Mouse (Mus musculus): ENCODE data around the gene Mbnl2.

The Mbnl2 gene

GRCm38 (mm10) chr14:120274746-120275145, 723 bp upstream of the Mbnl2 start:
- no peak for DNase-seq (ENCODE audit: low spot score)

GRCm38 (mm10) chr14:120276343-120277080, 1.0 kb downstream of the Mbnl2 start:
- DNase-seq (ENCODE audit: low spot score): no peak

DNA sequence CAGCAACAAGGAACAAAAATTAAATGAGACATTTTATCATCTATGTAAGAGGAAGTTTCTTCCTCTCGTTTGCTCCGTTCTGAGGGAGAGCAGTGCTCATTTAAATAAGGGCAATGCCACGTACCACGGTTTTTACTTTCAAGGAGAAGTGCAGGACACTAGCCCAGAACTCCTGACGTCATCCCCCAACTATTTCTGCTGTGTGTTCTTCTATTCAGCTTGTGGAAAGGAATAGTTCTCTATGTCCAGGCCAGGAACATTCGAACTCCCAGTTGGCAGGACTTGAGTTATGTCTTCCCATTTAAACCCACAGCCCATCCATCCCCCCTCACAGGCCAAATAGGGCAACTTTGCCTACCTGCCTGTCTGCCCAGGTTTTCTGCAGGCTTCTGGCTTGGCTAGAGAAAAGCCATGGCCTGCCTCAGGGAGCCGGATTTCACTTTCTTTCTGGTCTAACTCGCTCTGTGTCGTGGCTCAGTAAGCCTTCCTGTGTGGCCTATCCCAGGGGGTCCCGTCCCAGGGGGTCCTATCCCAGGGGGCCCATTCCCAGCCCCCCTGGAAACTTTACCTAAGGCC, 1.7 kb downstream of the Mbnl2 start:
- peak; percentile 78 for DNase-seq (ENCODE audit: low spot score)

GRCm38 (mm10) chr14:120278290-120279244, 3.1 kb downstream of the Mbnl2 start:
- peak; percentile 87 for DNase-seq (ENCODE audit: low spot score)

GRCm38 (mm10) chr14:120280136-120280535, 4.7 kb downstream of the Mbnl2 start:
- DNase-seq (ENCODE audit: low spot score): no peak

DNA sequence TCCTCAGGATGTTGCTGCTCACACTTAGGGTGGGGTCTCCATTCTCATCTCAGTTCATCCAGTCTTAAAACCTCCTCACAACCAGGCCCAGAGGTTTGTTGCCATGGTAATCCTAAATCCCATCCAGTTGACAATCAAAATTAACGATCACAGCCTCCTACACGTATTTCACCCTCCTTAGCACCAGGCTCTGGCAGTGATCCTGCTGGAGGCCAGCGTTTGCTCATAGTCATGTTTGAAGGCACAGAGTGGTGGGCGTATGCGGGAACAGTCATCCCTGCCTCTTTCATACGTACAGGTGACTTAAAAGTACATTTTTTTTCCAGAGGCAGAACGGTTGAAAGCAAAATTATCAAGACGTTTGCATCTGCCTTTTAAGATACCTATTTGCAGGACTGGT, 8.3 kb downstream of the Mbnl2 start:
- DNase-seq (ENCODE audit: low spot score): no peak

DNA sequence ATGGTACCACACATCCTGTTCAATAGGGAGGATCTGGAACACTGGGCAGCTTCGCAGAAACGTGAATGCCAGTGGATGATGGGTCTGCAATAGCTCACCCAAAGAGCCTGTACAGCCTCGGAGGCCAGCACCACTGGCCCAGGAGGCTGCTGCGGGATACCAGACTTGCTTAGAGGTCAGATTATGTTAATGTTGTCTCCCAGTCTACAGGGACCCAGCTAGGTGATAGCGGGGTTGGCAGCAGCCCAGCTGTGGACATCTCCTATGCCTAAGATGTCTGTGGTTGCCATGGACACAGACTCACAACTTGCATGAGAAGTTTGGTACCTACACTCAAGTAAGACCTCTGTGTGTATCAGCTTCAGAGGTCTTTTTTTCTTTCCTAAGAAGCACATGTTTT, 9.0 kb downstream of the Mbnl2 start:
- DNase-seq (ENCODE audit: low spot score): no peak

GRCm38 (mm10) chr14:120287121-120287986, 11.9 kb downstream of the Mbnl2 start:
- DNase-seq (ENCODE audit: low spot score): no peak

DNA sequence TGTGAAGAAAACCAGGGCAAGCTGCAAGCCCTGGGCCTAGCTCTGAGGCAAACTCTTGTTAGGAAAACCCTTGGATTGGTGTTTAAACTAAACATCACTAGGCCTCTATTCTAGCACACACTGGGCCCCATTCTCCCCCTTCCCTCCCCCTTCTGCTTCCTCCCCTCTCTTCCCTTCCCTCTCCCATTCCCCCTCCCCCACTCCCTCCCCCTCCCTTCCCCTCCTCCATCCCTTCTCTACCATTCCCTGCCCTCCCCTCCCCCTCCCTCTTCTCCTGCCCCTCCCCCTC, 12.5 kb downstream of the Mbnl2 start:
- no peak for DNase-seq (ENCODE audit: low spot score)

GRCm38 (mm10) chr14:120288378-120289002, 13.0 kb downstream of the Mbnl2 start:
- no peak for DNase-seq (ENCODE audit: low spot score)

- DNase-seq (ENCODE audit: low spot score): no peak
These were observed 13.6 kb downstream of the Mbnl2 start for GRCm38 (mm10) chr14:120289065-120289464.

- no peak for DNase-seq (ENCODE audit: low spot score)
These were observed 14.1 kb downstream of the Mbnl2 start for GRCm38 (mm10) chr14:120289528-120289927.

GRCm38 (mm10) chr14:120291226-120291757, 15.8 kb downstream of the Mbnl2 start:
- DNase-seq (ENCODE audit: low spot score): no peak

- DNase-seq (ENCODE audit: low spot score): no peak
These were observed 16.7 kb downstream of the Mbnl2 start for GRCm38 (mm10) chr14:120292133-120292532.

DNA sequence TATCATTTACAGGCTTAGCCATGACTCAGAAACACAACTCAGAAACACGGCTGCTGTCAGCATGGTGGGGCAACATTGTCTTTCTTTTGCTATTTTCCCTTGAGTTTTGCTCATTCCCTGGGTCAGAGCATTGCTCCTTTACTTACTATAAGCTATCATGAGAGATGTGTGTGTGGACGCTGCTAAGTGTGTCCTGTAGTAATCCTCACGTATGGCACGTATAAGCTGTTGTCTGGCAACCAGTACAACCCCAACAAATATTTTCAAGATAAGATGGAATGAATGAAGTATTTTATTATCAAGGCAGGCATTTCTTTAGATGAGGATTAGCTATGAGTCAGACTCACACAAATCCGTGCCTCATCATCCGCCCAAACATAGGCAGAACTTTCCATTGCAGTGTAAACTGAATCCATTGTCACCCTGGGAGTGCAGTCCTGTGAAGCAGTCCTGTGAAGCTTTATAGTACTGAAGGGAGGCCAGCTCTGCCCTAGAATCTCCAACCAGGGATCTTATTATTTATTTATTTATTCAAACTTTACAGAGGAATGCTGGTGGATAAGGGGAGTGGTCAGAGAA, 17.2 kb downstream of the Mbnl2 start:
- DNase-seq (ENCODE audit: low spot score): no peak

GRCm38 (mm10) chr14:120294480-120294879, 19.0 kb downstream of the Mbnl2 start:
- no peak for DNase-seq (ENCODE audit: low spot score)

DNA sequence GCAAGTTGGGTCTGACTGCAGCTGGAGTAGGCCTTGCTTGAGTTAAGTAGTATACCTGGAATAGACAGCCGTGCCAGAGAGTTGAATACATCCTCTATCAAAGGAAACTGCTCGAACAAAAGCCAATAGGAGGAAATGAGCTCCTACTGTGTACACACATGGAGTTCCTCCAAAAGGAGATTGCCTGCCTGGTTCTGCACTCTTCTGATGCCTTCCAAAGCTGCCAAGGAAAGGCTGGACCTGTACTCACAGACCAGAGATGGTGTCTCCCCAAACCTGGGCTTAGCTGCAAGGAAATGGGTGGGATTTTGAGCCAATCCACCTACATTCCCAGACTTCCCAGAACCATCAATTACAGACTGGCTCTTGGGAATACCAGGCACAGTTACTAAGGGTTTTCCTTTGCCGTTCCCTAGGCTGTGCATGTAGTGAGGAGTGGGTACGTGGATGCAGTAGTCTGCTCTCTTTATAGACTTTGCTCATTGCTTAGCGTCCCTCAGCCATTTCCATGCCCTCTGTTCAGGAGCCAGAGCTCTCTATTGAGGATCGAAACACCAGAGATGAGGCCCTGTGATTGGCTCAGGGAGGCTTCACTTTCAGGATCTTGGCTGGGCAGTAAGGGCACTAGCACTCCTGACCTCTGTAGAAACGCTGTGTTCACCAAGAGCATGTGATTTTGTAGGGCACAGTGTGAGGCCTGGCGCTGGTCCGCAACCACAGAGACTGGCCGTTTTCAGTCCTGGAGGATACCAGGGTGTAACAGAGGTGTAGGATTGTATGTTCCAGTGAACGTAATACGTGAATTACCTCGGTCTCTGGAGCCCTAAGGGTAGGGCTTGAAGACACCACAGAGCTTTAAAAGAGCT, 20.1 kb downstream of the Mbnl2 start:
- DNase-seq (ENCODE audit: low spot score): no peak

- no peak for DNase-seq (ENCODE audit: low spot score)
These were observed 20.9 kb downstream of the Mbnl2 start for GRCm38 (mm10) chr14:120296231-120297006.

DNA sequence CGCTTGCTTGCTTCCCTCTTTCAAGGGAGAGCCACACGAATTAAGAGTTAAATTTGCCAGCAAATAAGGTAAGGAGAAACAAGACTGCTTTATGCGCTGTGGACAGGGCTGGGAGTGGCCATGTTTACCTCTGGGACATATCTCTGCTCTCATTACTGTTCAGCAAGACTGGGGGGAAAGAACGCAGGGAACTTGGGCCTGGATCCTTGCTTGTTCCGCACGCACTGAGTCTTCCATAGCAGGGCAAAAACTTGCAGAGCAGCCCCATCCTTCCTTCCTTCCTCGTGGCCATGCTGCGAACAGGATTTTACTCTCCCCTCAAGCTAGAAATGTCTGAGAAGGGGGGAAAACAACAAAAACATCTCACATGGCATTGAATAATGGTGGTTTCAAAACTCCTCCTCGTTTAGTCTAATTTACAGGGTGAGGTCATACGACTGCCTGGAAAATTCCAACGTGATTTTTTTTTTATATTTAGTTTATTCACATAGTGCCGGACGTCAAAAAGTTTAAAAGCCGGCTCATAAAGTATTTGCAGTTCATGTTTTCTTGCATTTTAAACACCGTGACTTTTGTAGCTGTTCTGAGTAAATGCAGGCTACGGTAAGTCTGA, 21.8 kb downstream of the Mbnl2 start:
- DNase-seq (ENCODE audit: low spot score): no peak
